Mouse (Mus musculus) embryonic fibroblast, embryonic 13.5 days (primary cell): ENCODE data around the gene Fam205c. TPM values are rescaled to one million over a fixed set of nuclear protein-coding genes. Genes with fewer than 3 reads are reported as not detected.

Experiments
- H3K27ac ChIP-seq: 2 replicates; pipeline ENCODE4 v1.5.1; 2012; ENCODE audit warnings: low read length, control low read depth, inconsistent platforms; ENCODE audit not compliant: insufficient read depth
- H3K4me1 ChIP-seq: 2 replicates; pipeline ENCODE4 v1.6.1; 2011; ENCODE audit warnings: low read length; ENCODE audit not compliant: control insufficient read depth, insufficient read depth
- H3K4me3 ChIP-seq: 2 replicates; pipeline ENCODE4 v1.5.1; 2011; ENCODE audit warnings: mild to moderate bottlenecking, control low read depth, low read length; ENCODE audit not compliant: insufficient read depth
- CTCF ChIP-seq: IDR thresholded peaks from 2 replicates; pipeline ENCODE4 v1.5.1; 2011; ENCODE audit warnings: mild to moderate bottlenecking, control low read depth, low read length, moderate library complexity, borderline replicate concordance; ENCODE audit not compliant: insufficient read depth
- POLR2A ChIP-seq: IDR thresholded peaks from 2 replicates; pipeline ENCODE4 v1.6.1; 2011; ENCODE audit warnings: low read depth, mild to moderate bottlenecking, control low read depth, low read length, moderate library complexity
- polyA plus RNA-seq: library from polyadenylated mRNA; stranded (reverse); fragments of >200 nt; gene quantifications from 2 replicates; pipeline ENCODE4 v1.2.4, GENCODE M21; 2011; ENCODE audit warnings: low read depth; ENCODE audit not compliant: missing spikeins, insufficient read length

Fam205c gene
- polyA plus RNA-seq, 1 experiment: not detected

DNA sequence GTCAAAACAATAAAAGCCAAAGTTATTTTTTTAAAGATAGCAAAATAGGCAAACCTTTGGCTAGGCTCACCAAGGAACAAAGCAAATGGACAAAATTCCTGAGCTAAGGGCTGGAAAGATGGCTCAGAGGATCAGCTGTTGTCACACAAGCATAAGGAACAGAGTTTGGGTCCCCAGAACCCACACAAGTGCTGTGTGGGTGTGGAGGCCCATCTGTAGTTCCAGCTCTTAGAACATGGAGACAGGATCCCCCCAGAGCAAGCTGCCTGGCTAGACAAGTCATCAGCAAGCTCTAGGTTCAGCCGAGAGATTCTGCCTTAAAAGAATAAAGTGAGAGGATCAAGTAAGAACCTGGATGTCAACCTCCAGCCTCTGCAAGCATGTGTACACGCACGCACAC lies 30.5 kb upstream of the Fam205c start:
- no peaks in the 10 kb centered on the region for H3K4me1 ChIP-seq
- no peak overlapping the region for H3K4me3 ChIP-seq
- TF ChIP-seq POLR2A (no peak), CTCF (no peak)
- H3K27ac ChIP-seq: no peak overlapping the region

DNA sequence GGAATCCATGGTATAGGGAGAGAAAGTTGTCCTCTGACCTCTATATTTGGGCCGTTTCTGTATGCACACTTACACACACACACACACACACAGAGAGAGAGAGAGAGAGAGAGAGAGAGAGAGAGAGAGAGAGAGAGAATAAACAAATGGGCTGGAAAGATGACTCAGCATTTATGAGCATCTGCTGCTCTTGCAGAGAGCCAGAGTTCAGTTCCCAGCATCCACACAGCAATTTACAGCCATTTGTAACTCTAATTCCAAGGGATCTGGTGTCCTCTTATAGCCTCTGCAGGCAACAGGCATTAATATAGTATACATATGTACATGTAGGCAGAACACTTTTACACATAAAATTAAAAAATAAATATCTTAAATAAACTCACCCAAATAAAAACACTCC lies 29.9 kb upstream of the Fam205c start:
- no peak overlapping the region for H3K4me3 ChIP-seq
- H3K27ac ChIP-seq: no peak overlapping the region
- H3K4me1 ChIP-seq: no peaks in the 10 kb centered on the region
- TF ChIP-seq POLR2A (no peak), CTCF (no peak)

DNA sequence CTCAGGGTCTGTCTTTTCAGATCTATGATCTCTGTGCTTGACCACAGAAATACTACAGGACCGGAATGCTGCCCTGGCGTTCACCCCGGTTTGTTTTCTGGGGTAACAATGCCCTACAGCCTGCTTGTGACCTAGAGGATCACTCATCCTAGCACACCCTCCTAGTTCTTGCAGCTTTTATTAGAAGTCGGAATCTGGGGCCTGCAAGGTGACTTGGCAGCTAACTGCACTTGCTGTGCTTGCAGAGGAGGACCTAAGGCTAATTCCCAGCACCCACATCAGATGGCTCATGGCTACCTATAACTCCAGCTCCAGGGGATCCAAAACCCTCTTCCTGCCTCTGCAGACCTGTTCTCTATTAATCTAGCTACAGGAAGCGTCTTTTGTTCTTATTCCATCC lies 28.7 kb upstream of the Fam205c start:
- TF ChIP-seq CTCF (no peak), POLR2A (no peak)
- Histone ChIP-seq H3K4me3 (no peak overlapping the region), H3K4me1 (no peaks in the 10 kb centered on the region), H3K27ac (no peak overlapping the region)

DNA sequence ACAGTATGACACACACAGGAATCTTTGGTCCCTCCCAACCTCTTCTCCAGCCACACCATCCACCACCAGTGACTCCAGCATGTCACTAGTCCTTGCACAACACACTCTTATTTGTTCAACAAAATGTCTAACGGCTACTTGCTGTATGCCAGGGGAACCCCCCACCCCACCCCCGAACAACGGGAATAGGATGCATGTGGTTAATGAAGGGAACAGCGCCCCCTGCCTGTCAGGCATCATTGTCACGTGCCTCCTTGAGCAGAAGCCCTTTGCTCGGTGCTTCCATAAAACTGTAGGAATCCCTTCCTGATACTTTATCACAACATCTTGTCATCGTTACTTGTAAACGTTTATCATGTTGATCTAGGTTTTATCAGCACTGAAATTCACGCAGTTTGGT lies 28.1 kb upstream of the Fam205c start:
- Histone ChIP-seq H3K4me3 (no peak overlapping the region), H3K27ac (no peak overlapping the region)
- no peak for TF ChIP-seq POLR2A
- 0 out of 2 replicates have a peak, but pooled peaks have one; percentile 13 for TF ChIP-seq CTCF

DNA sequence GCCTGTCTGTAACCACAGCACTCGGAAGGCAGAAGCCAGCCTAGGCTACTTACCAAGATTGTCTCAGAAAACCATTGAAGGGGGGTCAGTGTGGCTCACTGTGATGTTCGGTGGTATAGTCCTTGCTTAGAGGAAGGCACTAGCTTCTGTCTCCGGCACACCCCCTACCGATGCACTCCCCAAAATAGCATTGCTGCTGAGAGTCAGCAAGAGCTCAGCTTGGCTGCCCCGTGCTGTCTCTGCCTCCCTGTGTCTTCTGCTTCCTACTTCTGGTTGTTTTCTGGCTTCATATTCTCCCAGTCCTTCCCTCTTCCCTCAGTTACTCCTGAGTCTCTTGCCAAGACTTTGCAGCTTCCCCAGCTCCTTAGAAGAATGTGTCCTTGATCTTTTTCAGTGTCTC lies 26.8 kb upstream of the Fam205c start:
- Histone ChIP-seq H3K4me1 (no peaks in the 10 kb centered on the region), H3K27ac (no peak overlapping the region), H3K4me3 (no peak overlapping the region)
- TF ChIP-seq CTCF: no peak
- no peak for TF ChIP-seq POLR2A

More for the DNA sequence above, 28.1 kb upstream of the Fam205c start:
- no peaks in the 10 kb centered on the region for H3K4me1 ChIP-seq

DNA sequence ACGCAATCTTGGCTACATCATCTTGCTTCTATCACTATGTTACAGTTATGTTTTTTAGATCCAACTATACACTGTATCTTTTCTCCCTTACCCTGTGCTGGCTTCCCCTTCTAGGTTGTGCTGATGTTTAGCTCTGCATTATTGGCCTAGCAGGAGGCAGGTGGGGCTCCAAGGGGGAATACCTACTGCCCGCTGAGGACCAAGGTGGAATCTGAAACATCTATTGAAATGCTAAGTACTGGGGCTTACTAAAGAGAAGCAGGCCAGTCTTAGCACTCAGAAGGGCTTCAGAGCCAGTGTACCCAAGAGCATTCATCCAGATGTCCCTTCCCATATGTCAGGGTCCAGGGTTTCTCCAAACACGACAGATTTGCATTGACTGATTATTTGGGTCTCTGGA lies 24.9 kb upstream of the Fam205c start:
- H3K4me3 ChIP-seq: no peak overlapping the region
- H3K27ac ChIP-seq: no peak overlapping the region
- TF ChIP-seq CTCF: no peak
- TF ChIP-seq POLR2A: no peak
- no peaks in the 10 kb centered on the region for H3K4me1 ChIP-seq

DNA sequence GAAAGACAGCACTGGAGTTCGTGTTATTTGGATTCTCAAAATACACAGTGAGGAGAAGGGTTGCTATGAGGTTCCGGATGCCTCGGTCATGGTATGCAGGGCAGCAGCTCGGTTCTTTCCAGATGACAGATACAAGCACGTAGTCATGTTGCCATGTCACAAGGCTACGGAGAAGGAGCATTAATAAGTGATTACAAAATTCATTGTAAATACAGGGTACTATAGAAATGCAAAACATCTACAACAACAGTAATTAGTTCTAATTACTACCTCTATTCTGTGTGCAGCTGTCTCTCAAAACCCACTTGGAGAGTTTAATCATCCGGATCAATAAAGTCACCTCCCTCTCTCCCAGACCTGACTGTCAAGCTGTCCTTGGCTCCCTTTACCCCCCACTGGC lies 21.1 kb upstream of the Fam205c start:
- Histone ChIP-seq H3K27ac (no peak overlapping the region), H3K4me3 (no peak overlapping the region), H3K4me1 (no peaks in the 10 kb centered on the region)
- TF ChIP-seq POLR2A: no peak
- no peak for TF ChIP-seq CTCF

DNA sequence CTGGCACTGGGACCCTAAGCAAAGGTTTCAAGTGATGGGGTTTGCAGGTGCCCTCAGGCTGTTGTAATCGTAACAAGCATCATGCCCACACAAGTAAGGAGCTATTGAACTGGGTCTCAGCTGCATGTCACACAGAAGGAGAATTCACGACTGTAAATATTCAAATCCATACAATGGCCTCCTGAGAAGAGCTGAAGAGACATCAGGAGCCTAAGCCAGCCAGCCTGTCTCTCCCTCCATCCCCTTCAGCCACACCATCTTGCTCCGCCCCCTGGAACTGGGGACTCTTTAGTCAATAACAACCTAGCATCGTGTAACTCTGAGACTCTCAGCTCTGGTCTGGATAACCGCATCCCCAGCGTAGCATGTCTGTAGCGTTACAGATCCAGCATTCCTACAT lies 17.1 kb upstream of the Fam205c start:
- TF ChIP-seq CTCF (no peak), POLR2A (no peak)
- no peak overlapping the region for H3K27ac ChIP-seq
- no peak overlapping the region for H3K4me3 ChIP-seq
- H3K4me1 ChIP-seq: no peaks in the 10 kb centered on the region

DNA sequence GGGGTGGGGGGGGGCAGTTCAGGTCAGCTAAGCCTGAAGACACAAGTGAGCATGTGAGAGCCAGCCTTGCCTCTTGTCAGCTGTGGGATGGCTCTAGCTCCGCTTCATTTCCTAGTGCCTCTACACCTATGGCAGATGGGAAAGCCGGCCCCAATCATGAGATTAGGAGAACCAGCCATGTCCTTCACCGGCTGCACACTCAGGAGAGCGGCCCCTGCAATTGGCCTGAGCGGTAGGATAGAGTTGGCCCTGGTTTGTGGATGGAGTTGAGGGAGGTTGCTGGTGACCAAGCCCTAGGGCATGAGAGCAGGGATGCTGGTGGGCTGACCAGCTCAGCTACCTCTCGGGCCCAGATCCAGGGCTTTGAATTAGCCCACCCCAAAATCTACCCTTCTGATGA lies 14.8 kb upstream of the Fam205c start:
- H3K27ac ChIP-seq: no peak overlapping the region
- H3K4me3 ChIP-seq: no peak overlapping the region
- no peak for TF ChIP-seq CTCF
- TF ChIP-seq POLR2A: no peak
- no peaks in the 10 kb centered on the region for H3K4me1 ChIP-seq

DNA sequence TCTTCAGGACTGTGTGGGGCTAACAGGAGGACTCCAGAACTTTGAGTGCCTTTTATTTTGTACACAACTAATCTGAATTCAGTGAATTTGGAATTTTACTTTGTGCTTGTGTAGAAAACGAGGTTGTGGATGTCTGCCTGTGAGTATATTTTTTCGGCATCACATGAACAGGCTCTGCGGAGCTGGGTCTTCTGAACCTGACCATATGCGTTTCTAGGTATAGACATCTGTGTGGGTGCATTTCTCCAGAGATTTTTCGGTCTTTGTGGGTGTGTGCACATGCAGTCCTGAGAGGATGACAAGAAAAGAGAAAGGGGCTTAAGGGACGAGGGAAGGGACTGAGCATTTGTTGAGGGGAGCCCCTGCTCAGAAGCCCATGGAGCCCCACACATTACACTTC lies 12.9 kb upstream of the Fam205c start:
- Histone ChIP-seq H3K4me3 (no peak overlapping the region), H3K27ac (no peak overlapping the region), H3K4me1 (no peaks in the 10 kb centered on the region)
- TF ChIP-seq CTCF (no peak), POLR2A (no peak)

DNA sequence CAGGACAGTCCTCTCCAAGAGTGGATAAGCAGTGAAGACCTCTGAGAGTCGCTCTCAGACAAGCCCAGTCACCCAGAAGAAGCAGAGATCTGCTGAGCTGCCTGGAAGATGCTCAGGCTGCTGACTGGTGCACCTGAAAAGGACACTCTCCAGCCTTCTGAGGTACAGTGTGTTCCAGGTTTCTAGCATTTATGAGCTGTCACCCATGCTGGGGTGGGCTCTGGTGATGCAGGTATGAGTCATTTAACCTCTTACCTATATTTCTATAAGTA lies 6.6 kb upstream of the Fam205c start:
- Histone ChIP-seq H3K27ac (no peak overlapping the region), H3K4me1 (no peaks in the 10 kb centered on the region), H3K4me3 (no peak overlapping the region)
- no peak for TF ChIP-seq CTCF
- TF ChIP-seq POLR2A: no peak
